Mouse (Mus musculus): Measurements from ENCODE around the gene Mfsd2b.
A peak's percentile ranks its signal among the peaks of the same experiment; 100 is the strongest.

- TF ChIP-seq POLR2A (IDR thresholded peaks at IDR 0.05; ENCODE audit: borderline replicate concordance, control insufficient read depth, low read depth, low read length) = peak; percentile 98
- TF ChIP-seq CTCF (IDR thresholded peaks at IDR 0.05; ENCODE audit: control insufficient read depth, insufficient read depth, low read length) = peak; percentile 95
These were observed 43.0 kb upstream of the Mfsd2b start, which contains the start of gene Atad2b for GRCm38 (mm10) chr12:4916994-4917804.
